Mouse (Mus musculus): ENCODE results near the gene Olfr723. TPM values are rescaled to one million over a fixed set of nuclear protein-coding genes. Genes with fewer than 3 reads are reported as not detected.
"Not testable (repeated sequence)": the region's sequence is repeated elsewhere in the genome, so short reads cannot be mapped to it uniquely, and the experiment has no call there.

Olfr723 gene
- polyA plus RNA-seq (2015; fragmentation: Nextera tagmentation; extraction: Ambion mirVana): not detected in 2 replicates

DNA sequence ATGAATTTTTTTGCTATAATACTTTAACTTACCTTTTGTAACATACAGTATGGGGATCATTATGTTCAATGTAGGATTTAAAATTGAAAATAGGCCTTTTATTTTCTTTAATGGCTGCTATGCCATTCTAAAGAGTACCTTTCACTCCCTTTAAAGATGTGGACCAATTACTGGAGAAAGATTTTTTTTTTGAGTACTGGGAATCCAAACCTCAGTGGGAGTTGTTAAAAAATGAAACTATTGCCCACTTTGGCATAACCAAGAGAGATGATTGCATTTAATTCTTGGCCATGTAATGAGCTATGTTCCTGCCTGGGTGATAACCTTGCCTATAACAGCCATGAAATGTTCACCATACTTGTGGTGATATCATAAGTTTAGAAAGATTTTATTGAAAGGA is at the start of gene Olfr723:
Gene Olfr723 (minus strand): TSS at position 101 of the 400 bp plus-strand sequence.
- H3K4me2 ChIP-seq; H3K9me3 ChIP-seq; H3K4me3 ChIP-seq (replicated peaks); H3K9ac ChIP-seq; H3K27me3 ChIP-seq (replicated peaks); H3K27ac ChIP-seq; H3K36me3 ChIP-seq; H3K4me1 ChIP-seq; ATAC-seq (ENCODE audit: insufficient read depth, low FRiP score, low read depth): not testable (repeated sequence)

GRCm38 (mm10) chr14:49963174-49963573 is 31.6 kb upstream of the Olfr723 start, which contains the start of gene Olfr724:
Gene Olfr724 (minus strand): TSS chr14:49963274.
- not testable (repeated sequence) for H3K27ac ChIP-seq; H3K4me1 ChIP-seq; H3K9ac ChIP-seq; H3K36me3 ChIP-seq; H3K4me2 ChIP-seq; H3K9me3 ChIP-seq; ATAC-seq (ENCODE audit: insufficient read depth, low FRiP score, low read depth); H3K27me3 ChIP-seq (replicated peaks); H3K4me3 ChIP-seq (replicated peaks)
- 59% methylated on average over 1 of the region's 1 CpGs for WGBS

DNA sequence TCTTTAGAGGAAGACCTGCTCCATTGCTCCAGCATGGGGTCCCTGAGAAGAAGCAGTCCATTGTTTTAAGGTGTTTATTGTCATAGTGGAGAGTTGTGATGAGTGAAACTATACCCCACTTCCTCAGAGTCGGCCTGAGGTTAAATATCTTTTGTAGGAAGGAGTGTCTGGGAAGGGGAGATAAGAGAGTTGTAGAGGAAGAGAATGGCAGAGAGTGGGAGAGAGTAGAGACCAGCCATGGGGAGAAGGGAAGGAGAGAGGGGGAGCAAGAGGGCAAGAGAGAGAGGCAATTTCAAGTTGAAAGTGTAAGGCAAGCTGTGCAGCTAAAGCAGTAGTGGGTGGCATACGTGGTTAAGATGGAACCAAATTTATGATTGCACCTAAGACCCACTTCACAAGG is 24.3 kb upstream of the Olfr723 start:
- no peak overlapping the region for H3K4me2 ChIP-seq
- H3K36me3 ChIP-seq: no peaks in the 10 kb centered on the region
- H3K4me1 ChIP-seq: no peaks in the 10 kb centered on the region
- no peak for ATAC-seq (ENCODE audit: insufficient read depth, low FRiP score, low read depth)
- no peaks in the 10 kb centered on the region for H3K27me3 ChIP-seq (replicated peaks)
- no peak overlapping the region for H3K27ac ChIP-seq
- 55% methylated on average over 2 of the region's 2 CpGs for WGBS
- H3K9ac ChIP-seq: no peak overlapping the region
- no peaks in the 10 kb centered on the region for H3K9me3 ChIP-seq
- no peak overlapping the region for H3K4me3 ChIP-seq (replicated peaks)

DNA sequence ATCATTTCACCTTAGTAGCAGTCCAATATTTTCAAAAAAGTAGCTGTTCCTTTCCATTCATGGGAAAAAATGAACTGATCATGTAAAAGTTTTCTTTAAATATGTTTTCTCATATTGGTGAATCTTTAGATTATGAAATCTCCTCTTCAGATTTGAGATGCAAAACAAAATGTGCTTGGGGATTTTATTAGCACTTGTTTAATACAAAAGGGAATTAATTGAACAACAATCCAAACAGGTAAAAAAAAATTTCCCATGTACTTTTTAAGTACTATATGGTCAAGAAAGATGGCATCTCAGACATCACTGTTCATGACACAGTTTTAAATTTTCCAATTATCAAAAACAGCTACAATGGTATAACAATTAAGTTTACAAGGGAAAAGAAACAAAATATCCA is 29.7 kb downstream of the Olfr723 start, which contains the start of gene Olfr722:
Gene Olfr722 (minus strand): TSS at position 101 of the 400 bp plus-strand sequence.
- no peaks in the 10 kb centered on the region for H3K27me3 ChIP-seq (replicated peaks)
- H3K4me3 ChIP-seq (replicated peaks): no peak within 1 kb of the TSS
- no peaks in the 10 kb centered on the region for H3K36me3 ChIP-seq
- no peak for ATAC-seq (ENCODE audit: insufficient read depth, low FRiP score, low read depth)
- H3K27ac ChIP-seq: no peak within 1 kb of the TSS
- H3K4me2 ChIP-seq: no peak within 1 kb of the TSS
- H3K4me1 ChIP-seq: no peaks in the 10 kb centered on the region
- no peaks in the 10 kb centered on the region for H3K9me3 ChIP-seq
- no peak within 1 kb of the TSS for H3K9ac ChIP-seq

Other genes with a start within 250 kb of the Olfr723 start
- 13.8 and 14.4 TPM in 2 replicates for gene Armh4, start 148.4 kb downstream of the Olfr723 start, polyA plus RNA-seq (2015; fragmentation: Nextera tagmentation; extraction: Ambion mirVana)
- gene Olfr722, start 29.8 kb downstream of the Olfr723 start, polyA plus RNA-seq (2015; fragmentation: Nextera tagmentation; extraction: Ambion mirVana): not detected in 2 replicates
- not detected in 2 replicates for gene Olfr724, start 31.5 kb upstream of the Olfr723 start, polyA plus RNA-seq (2015; fragmentation: Nextera tagmentation; extraction: Ambion mirVana)
- gene Olfr725, start 108.6 kb upstream of the Olfr723 start, polyA plus RNA-seq (2015; fragmentation: Nextera tagmentation; extraction: Ambion mirVana): not detected in 2 replicates
- not detected in 2 replicates for gene Olfr726, start 159.2 kb upstream of the Olfr723 start, polyA plus RNA-seq (2015; fragmentation: Nextera tagmentation; extraction: Ambion mirVana)
- not detected in 2 replicates for gene Olfr727, start 191.4 kb upstream of the Olfr723 start, polyA plus RNA-seq (2015; fragmentation: Nextera tagmentation; extraction: Ambion mirVana)
- gene Olfr728, start 210.9 kb upstream of the Olfr723 start, polyA plus RNA-seq (2015; fragmentation: Nextera tagmentation; extraction: Ambion mirVana): not detected in 2 replicates
- not detected in 2 replicates for gene Olfr729, start 221.1 kb upstream of the Olfr723 start, polyA plus RNA-seq (2015; fragmentation: Nextera tagmentation; extraction: Ambion mirVana)